Mouse (Mus musculus): Measurements from ENCODE around the gene Gm21936.
"Not testable (repeated sequence)": the region's sequence is repeated elsewhere in the genome, so short reads cannot be mapped to it uniquely, and the experiment has no call there.

GRCm38 (mm10) chr12:87775655-87776054, 19.7 kb upstream of the Gm21936 start, which contains the start of gene Gm21319:
- TF ChIP-seq EP300, POLR2A (IDR thresholded peaks at IDR 0.05; ENCODE audit: insufficient read depth, low read depth, low read length): not testable (repeated sequence)

Measured in heart, adult 2 months (tissue).